Mouse (Mus musculus): ENCODE measurements around the gene Angptl6. TPM values are rescaled to one million over a fixed set of nuclear protein-coding genes. Genes with fewer than 3 reads are reported as not detected.
"Not testable (repeated sequence)": the region's sequence is repeated elsewhere in the genome, so short reads cannot be mapped to it uniquely, and the experiment has no call there.

Angptl6 gene
- polyA plus RNA-seq, 1 experiment from 2014 or later, result 2.7 TPM

GRCm38 (mm10) chr9:20857131-20857530 lies 22.4 kb downstream of the Angptl6 start:
- Histone ChIP-seq H3K9ac (ENCODE audit: low read length) (no peak overlapping the region), H3K9me3 (ENCODE audit: control insufficient read depth, low read length) (no peaks in the 10 kb centered on the region), H3K4me3 (ENCODE audit: control insufficient read depth in 1 of 2, insufficient read depth in 1 of 2, low read depth in 1 of 2, low read length in 2 of 2) (no peak overlapping the region), H3K4me2 (ENCODE audit: low read length) (no peak overlapping the region), H3K27me3 (ENCODE audit: control insufficient read depth, insufficient read depth, low read length) (no peaks in the 10 kb centered on the region), H3K4me1 (ENCODE audit: control insufficient read depth in 2 of 2, insufficient read depth in 2 of 2, low read length in 2 of 2) (no peaks in the 10 kb centered on the region), H3K27ac (replicated peaks in 1 of 2; ENCODE audit: control insufficient read depth in 1 of 2, insufficient read depth in 1 of 2, low read depth in 2 of 2, low read length in 2 of 2) (no peak overlapping the region), H3K36me3 (ENCODE audit: control insufficient read depth, insufficient read depth, low read length) (no peaks in the 10 kb centered on the region)
- 9% methylated on average over 6 of the region's 6 CpGs for WGBS
- ATAC-seq (ENCODE audit: insufficient number of reproducible peaks, insufficient read depth, low FRiP score, low read depth), result no peak

- Histone ChIP-seq H3K4me1 (ENCODE audit: control insufficient read depth in 2 of 2, insufficient read depth in 2 of 2, low read length in 2 of 2) (no peaks in the 10 kb centered on the region), H3K9ac (ENCODE audit: low read length) (no peak overlapping the region), H3K27ac (replicated peaks in 1 of 2; ENCODE audit: control insufficient read depth in 1 of 2, insufficient read depth in 1 of 2, low read depth in 2 of 2, low read length in 2 of 2) (no peak overlapping the region), H3K4me3 (ENCODE audit: control insufficient read depth in 1 of 2, insufficient read depth in 1 of 2, low read depth in 1 of 2, low read length in 2 of 2) (no peak overlapping the region), H3K27me3 (ENCODE audit: control insufficient read depth, insufficient read depth, low read length) (0 out of 2 replicates have a peak, but pooled peaks cover 3% of the 10 kb centered on the region), H3K36me3 (ENCODE audit: control insufficient read depth, insufficient read depth, low read length) (no peaks in the 10 kb centered on the region), H3K4me2 (ENCODE audit: low read length) (no peak overlapping the region), H3K9me3 (ENCODE audit: control insufficient read depth, low read length) (no peaks in the 10 kb centered on the region)
- ATAC-seq (ENCODE audit: insufficient number of reproducible peaks, insufficient read depth, low FRiP score, low read depth), result no peak
- WGBS, result 70% methylated on average over 2 of the region's 2 CpGs
These were observed 29.3 kb downstream of the Angptl6 start for GRCm38 (mm10) chr9:20850179-20850578.

- Histone ChIP-seq H3K27me3 (ENCODE audit: control insufficient read depth, insufficient read depth, low read length) (0 out of 2 replicates have a peak, but pooled peaks cover 3% of the 10 kb centered on the region), H3K9me3 (ENCODE audit: control insufficient read depth, low read length) (no peaks in the 10 kb centered on the region), H3K4me2 (ENCODE audit: low read length) (no peak overlapping the region), H3K36me3 (ENCODE audit: control insufficient read depth, insufficient read depth, low read length) (no peaks in the 10 kb centered on the region), H3K9ac (ENCODE audit: low read length) (no peak overlapping the region), H3K27ac (replicated peaks in 1 of 2; ENCODE audit: control insufficient read depth in 1 of 2, insufficient read depth in 1 of 2, low read depth in 2 of 2, low read length in 2 of 2) (no peak overlapping the region), H3K4me1 (ENCODE audit: control insufficient read depth in 2 of 2, insufficient read depth in 2 of 2, low read length in 2 of 2) (no peaks in the 10 kb centered on the region), H3K4me3 (ENCODE audit: control insufficient read depth in 1 of 2, insufficient read depth in 1 of 2, low read depth in 1 of 2, low read length in 2 of 2) (no peak overlapping the region)
- ATAC-seq (ENCODE audit: insufficient number of reproducible peaks, insufficient read depth, low FRiP score, low read depth), result no peak
- 22% methylated on average over 2 of the region's 2 CpGs for WGBS
These were observed 36.9 kb downstream of the Angptl6 start for GRCm38 (mm10) chr9:20842670-20843069.

GRCm38 (mm10) chr9:20842211-20842610 lies 37.3 kb downstream of the Angptl6 start:
- H3K27me3 ChIP-seq (ENCODE audit: control insufficient read depth, insufficient read depth, low read length), result 0 out of 2 replicates have a peak, but pooled peaks cover 3% of the 10 kb centered on the region
- no peaks in the 10 kb centered on the region for H3K36me3 ChIP-seq (ENCODE audit: control insufficient read depth, insufficient read depth, low read length)
- ATAC-seq (ENCODE audit: insufficient number of reproducible peaks, insufficient read depth, low FRiP score, low read depth), result no peak
- H3K9me3 ChIP-seq (ENCODE audit: control insufficient read depth, low read length), result no peaks in the 10 kb centered on the region
- no peak overlapping the region for H3K4me3 ChIP-seq (ENCODE audit: control insufficient read depth in 1 of 2, insufficient read depth in 1 of 2, low read depth in 1 of 2, low read length in 2 of 2)
- H3K9ac ChIP-seq (ENCODE audit: low read length), result no peak overlapping the region
- 43% methylated on average over 4 of the region's 4 CpGs for WGBS
- H3K4me1 ChIP-seq (ENCODE audit: control insufficient read depth in 2 of 2, insufficient read depth in 2 of 2, low read length in 2 of 2), result no peaks in the 10 kb centered on the region
- no peak overlapping the region for H3K4me2 ChIP-seq (ENCODE audit: low read length)
- no peak overlapping the region for H3K27ac ChIP-seq (replicated peaks in 1 of 2; ENCODE audit: control insufficient read depth in 1 of 2, insufficient read depth in 1 of 2, low read depth in 2 of 2, low read length in 2 of 2)

GRCm38 (mm10) chr9:20838931-20839330 lies 40.6 kb downstream of the Angptl6 start:
- H3K27me3 ChIP-seq (ENCODE audit: control insufficient read depth, insufficient read depth, low read length), result no peaks in the 10 kb centered on the region
- no peak overlapping the region for H3K9ac ChIP-seq (ENCODE audit: low read length)
- 45% methylated on average over 6 of the region's 6 CpGs for WGBS
- no peaks in the 10 kb centered on the region for H3K36me3 ChIP-seq (ENCODE audit: control insufficient read depth, insufficient read depth, low read length)
- H3K27ac ChIP-seq (replicated peaks in 1 of 2; ENCODE audit: control insufficient read depth in 1 of 2, insufficient read depth in 1 of 2, low read depth in 2 of 2, low read length in 2 of 2), result no peak overlapping the region
- H3K4me3 ChIP-seq (ENCODE audit: control insufficient read depth in 1 of 2, insufficient read depth in 1 of 2, low read depth in 1 of 2, low read length in 2 of 2), result no peak overlapping the region
- H3K4me2 ChIP-seq (ENCODE audit: low read length), result no peak overlapping the region
- H3K4me1 ChIP-seq (ENCODE audit: control insufficient read depth in 2 of 2, insufficient read depth in 2 of 2, low read length in 2 of 2), result no peaks in the 10 kb centered on the region
- no peaks in the 10 kb centered on the region for H3K9me3 ChIP-seq (ENCODE audit: control insufficient read depth, low read length)
- no peak for ATAC-seq (ENCODE audit: insufficient number of reproducible peaks, insufficient read depth, low FRiP score, low read depth)

- no peak overlapping the region for H3K9ac ChIP-seq (ENCODE audit: low read length)
These were observed 42.2 kb downstream of the Angptl6 start for GRCm38 (mm10) chr9:20837184-20837947.

GRCm38 (mm10) chr9:20835431-20835954 lies 44.0 kb downstream of the Angptl6 start:
- H3K9ac ChIP-seq (ENCODE audit: low read length); H3K27ac ChIP-seq (replicated peaks in 1 of 2; ENCODE audit: control insufficient read depth in 1 of 2, insufficient read depth in 1 of 2, low read depth in 2 of 2, low read length in 2 of 2); ATAC-seq (ENCODE audit: insufficient number of reproducible peaks, insufficient read depth, low FRiP score, low read depth); H3K4me2 ChIP-seq (ENCODE audit: low read length); H3K4me3 ChIP-seq (ENCODE audit: control insufficient read depth in 1 of 2, insufficient read depth in 1 of 2, low read depth in 1 of 2, low read length in 2 of 2); H3K36me3 ChIP-seq (ENCODE audit: control insufficient read depth, insufficient read depth, low read length); H3K4me1 ChIP-seq (ENCODE audit: control insufficient read depth in 2 of 2, insufficient read depth in 2 of 2, low read length in 2 of 2); H3K9me3 ChIP-seq (ENCODE audit: control insufficient read depth, low read length): not testable (repeated sequence)
- 79% methylated on average over 10 of the region's 11 CpGs for WGBS
- peaks cover 14% of the 10 kb centered on the region for H3K27me3 ChIP-seq (ENCODE audit: control insufficient read depth, insufficient read depth, low read length)

More at GRCm38 (mm10) chr9:20837184-20837947, 42.2 kb downstream of the Angptl6 start:
- 79% methylated on average over 9 of the region's 9 CpGs for WGBS
- Histone ChIP-seq H3K4me1 (ENCODE audit: control insufficient read depth in 2 of 2, insufficient read depth in 2 of 2, low read length in 2 of 2) (no peaks in the 10 kb centered on the region), H3K4me2 (ENCODE audit: low read length) (no peak overlapping the region), H3K27me3 (ENCODE audit: control insufficient read depth, insufficient read depth, low read length) (peaks cover 6% of the 10 kb centered on the region; the same call in 1 of the 2 replicates), H3K27ac (replicated peaks in 1 of 2; ENCODE audit: control insufficient read depth in 1 of 2, insufficient read depth in 1 of 2, low read depth in 2 of 2, low read length in 2 of 2) (no peak overlapping the region), H3K9me3 (ENCODE audit: control insufficient read depth, low read length) (no peaks in the 10 kb centered on the region), H3K36me3 (ENCODE audit: control insufficient read depth, insufficient read depth, low read length) (no peaks in the 10 kb centered on the region), H3K4me3 (ENCODE audit: control insufficient read depth in 1 of 2, insufficient read depth in 1 of 2, low read depth in 1 of 2, low read length in 2 of 2) (no peak overlapping the region)
- no peak for ATAC-seq (ENCODE audit: insufficient number of reproducible peaks, insufficient read depth, low FRiP score, low read depth)
